Mouse (Mus musculus) spleen, adult 2 months (tissue): Measurements from ENCODE around the gene Nav2.

ENCODE experiments used
- CTCF ChIP-seq: fragments of 200-500 bp; IDR thresholded peaks from 2 replicates; pipeline ENCODE4 v1.5.1; 2011; ENCODE audit warnings: mild to moderate bottlenecking, inconsistent platforms; ENCODE audit not compliant: insufficient read depth, insufficient read length, insufficient replicate concordance; ENCODE audit errors: extremely low read depth
- POLR2A ChIP-seq: fragments of 200-500 bp; IDR thresholded peaks from 2 replicates; pipeline ENCODE4 v1.6.1; 2011; ENCODE audit warnings: low read depth, low read length, inconsistent platforms

DNA sequence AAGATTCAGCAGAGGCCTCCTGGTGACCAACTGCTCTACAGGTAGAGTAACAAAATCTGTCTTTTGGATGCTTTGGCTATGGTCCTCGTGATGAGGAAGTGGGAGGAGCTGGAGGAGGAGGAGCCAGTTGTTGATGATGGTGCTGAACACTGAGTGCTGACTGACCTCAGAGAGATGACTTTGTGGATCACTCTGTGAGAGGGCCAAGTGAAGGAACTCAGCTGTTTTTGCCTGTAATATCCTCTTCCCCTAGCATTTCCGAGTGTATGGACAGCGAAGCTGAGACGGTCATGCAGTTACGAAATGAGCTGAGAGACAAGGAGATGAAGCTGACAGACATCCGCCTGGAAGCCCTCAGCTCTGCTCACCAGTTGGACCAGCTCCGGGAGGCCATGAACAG lies 674.0 kb downstream of the Nav2 start:
- no peak for TF ChIP-seq POLR2A
- no peak for TF ChIP-seq CTCF
